Mouse (Mus musculus) frontal cortex, adult (tissue): ENCODE measurements around the gene Pmm1.
"Not testable (repeated sequence)": the region's sequence is repeated elsewhere in the genome, so short reads cannot be mapped to it uniquely, and the experiment has no call there.

ENCODE experiments used
- ATAC-seq: cut with Nextera tagmentation; 2 replicates; pipeline ENCODE4 v1.9.2; 2017; ENCODE audit warnings: mild to moderate bottlenecking, moderate library complexity, mixed read lengths; ENCODE audit not compliant: low TSS enrichment

Gene Pmm1

DNA sequence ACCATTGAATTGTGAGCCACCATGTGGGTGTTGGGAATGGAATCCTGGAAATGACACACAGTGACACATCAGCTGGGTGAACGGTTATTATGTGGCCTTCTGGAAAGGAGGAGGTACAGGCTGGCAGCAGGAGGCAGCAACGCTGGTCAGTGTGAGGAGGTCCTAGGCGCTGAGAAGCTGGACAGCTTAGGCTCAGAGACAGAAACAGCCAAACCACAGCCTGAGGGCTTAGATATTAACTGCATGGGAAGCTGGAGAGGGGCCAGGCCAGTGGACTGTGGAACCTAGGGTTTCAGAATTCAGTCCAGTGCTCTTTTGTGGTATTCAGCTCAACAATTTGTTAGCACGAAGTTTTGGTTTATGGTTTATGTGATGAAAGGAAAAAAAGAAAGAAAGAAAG lies 33.0 kb downstream of the Pmm1 start:
- ATAC-seq: no peak

DNA sequence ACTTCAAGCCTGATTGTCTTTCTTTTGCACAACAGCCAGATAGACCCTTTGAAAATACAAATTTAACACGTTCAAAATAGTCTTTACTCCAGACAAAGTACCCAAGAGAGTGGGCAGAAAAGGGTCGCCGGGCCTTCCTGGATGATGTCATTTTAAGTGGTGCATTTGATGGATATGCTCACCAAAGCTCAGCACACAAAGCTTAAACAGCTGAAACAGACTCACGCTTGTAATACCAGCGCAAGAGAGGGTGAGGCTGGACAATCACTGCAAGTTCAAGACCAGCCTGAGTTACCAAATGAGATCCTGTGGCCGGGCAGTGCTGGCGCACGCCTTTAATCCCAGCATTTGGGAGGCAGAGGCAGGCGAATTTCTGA lies 34.3 kb downstream of the Pmm1 start:
- ATAC-seq: peak; percentile 10

DNA sequence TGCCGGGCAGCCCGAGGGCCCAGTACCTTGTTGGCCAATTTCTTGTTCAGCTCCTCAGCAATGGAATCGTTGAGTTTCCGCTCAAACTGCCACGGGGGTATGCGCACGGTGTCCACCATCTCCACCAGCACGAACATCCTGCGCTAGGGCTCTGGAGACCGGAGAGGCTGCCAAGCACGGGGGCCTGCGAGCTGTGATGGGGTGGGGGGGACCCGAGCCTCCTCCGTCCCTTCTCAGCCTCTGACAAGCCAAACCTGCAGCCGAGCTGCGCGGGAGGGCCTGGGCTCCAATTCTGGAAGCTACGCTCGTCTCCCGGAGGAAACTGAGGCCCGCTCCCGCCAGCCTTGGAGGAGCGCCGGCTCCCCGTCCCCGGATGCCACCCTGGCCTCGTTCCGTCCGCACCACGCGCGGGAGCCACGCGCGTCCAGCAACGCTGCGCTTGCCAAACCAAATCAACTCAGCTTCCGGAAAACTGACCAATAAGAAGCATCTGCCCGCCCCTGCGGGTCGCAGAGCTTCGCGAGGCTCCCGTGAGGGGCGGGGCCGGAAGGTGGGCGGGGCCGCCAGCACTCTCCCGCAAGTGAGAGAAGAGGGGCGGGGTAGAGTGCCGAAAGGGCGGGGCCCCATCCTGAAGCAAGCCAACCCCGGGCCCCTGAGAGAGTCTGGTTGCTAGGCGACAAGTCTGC lies 34.8 kb downstream of the Pmm1 start, which contains the start of gene Polr3h:
Gene Polr3h, minus strand, starts transcription at position 481 of the 686 bp plus-strand sequence.
- ATAC-seq: peak; percentile 88

DNA sequence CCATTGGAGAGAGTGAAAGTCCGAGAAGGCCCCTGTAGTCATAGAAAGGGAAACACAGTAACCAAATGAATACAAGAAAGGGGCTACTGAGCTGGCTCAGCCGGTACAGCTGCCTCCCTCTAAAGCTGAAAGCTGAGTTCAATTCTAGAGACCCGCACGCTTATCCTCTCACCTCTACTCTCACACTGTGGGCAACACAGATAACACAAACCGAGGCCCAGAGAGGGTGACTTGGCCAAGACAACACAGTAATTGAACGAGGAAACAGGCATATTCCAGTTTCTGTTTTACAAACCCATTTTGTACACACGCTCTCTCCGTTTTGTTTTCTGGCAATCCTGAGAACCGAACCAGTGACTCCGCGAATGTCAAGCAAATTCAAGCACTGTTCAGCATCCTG lies 35.8 kb downstream of the Pmm1 start:
- ATAC-seq: no peak

DNA sequence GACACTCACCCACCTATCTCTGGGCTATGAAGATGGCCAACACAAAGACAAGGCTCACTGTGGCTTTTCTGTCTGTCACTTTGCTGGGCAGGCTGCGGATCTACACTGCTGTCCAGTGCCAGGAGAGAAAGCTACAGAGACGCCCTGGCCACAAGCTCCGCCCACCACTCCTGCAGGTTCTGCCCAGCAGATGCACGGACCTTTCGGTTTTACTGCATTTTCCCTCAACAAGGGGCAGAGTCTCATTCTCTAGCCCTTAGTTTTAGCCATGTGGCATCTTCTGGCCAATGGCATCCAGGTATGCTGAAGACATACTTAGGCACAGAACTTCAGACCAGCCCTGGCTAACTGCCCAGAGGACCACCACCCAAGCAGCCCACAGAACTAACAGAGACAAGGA lies 39.5 kb downstream of the Pmm1 start:
- no peak for ATAC-seq

DNA sequence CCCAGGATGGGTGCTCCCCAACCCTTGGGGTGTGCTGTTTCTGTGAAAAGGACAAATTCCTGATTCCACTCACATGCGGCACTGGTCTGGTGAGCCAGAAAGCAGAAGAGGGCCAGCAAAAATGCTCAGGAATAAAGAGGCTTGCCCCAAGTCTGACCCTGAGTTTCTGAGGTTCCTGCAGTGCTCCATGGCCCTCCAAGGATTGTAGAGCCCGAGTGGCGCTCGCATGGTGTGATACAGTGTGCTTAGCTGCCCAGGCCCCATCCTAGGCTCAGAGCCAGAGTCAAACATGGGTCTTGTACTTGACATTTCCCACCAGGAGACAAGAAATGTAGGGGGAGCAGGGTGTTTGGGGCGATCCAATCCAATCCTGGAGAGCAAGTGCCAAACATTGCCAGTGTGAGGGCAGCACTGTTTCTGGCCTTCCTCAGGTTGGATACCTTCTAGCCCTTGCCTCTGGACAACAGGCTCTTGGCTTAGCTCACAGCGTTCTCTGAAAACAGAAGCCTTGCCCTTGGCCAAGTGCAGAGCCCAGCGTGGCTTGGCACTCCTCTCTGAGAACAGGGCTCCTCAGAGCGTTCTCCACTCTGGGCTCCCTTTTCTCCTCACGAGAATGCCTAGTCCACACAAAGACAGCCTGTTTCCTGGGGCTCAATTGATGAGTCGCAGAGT lies 40.0 kb downstream of the Pmm1 start:
- ATAC-seq: 0 out of 2 replicates have a peak, but pooled peaks have one; percentile 8

DNA sequence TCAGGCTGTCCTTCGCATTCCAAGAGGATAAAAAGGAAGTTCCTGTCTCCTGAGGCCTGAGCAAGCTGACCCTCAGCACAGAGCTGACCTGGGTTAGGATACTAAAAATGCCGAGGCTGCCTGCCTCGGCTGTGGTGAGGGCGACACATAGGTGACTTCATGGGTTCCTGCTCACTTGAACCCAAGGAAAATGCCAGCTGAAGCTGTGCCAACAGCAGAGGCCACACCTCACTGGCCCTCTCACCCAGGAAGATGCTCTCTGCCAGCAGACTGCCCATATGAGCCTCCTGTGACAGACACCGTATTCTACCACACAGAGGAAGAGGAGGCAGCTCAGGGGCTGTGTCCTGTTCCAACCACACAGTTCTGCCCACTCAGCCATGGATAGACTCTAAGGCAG lies 41.7 kb downstream of the Pmm1 start:
- ATAC-seq: no peak

DNA sequence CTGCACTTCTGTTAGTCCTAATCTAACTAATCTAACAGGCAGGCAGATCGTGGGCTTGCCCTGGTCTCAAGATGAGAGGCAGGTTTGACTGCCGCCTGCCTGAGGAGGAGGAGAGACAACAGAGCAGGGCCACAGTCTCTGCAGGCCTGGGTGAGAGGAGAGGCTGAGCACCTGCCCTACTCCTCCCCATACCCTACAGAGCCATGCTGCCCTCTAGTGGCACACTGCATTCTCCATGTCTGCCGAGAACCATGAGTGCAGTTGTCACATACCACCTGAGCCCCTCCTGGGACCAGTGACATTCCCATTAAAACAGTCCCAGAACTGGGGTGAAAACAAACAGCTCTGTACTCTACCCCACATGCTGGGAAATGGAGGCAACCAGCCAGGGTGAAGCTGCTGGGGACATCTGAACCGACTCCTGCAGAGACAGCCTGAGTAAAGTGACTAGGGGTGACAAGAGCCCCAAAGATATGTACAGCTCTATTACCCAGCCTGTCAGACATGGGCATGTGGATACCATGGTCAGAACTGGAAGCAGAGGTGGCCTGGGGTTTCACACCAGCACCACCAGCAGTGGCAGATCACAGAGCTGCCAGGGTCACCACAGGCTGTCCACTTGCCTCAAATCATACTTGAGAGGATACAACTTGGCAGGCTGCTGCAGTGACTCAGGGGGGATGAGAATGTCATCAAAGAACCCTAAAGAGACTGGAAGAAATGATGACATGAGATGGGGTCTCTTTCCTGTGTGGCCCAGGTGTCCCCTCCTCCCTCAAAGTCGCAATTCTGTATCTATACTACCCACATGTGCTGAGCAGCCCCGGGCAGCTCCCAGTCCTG lies 42.9 kb downstream of the Pmm1 start:
- peak; percentile 64 for ATAC-seq

DNA sequence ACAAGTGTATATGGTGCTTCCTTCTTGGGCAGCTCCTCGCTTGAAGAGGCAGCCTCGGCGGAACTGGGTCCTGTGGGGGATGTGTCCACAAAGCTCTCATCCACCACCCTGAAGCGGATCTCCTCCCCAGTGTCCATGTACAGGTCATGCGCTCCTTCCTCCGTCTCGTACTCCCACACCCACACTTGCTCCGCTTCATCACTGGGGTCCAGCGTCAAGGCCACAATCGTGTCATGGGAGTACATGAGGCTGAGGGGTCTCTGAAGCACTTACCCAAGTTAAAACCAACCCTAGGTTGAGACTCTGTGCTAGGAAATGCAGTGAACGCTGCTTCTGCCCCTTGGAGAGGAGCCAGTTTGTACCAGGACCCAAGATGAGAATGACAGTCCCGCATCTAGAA lies 43.5 kb downstream of the Pmm1 start:
- ATAC-seq: no peak

DNA sequence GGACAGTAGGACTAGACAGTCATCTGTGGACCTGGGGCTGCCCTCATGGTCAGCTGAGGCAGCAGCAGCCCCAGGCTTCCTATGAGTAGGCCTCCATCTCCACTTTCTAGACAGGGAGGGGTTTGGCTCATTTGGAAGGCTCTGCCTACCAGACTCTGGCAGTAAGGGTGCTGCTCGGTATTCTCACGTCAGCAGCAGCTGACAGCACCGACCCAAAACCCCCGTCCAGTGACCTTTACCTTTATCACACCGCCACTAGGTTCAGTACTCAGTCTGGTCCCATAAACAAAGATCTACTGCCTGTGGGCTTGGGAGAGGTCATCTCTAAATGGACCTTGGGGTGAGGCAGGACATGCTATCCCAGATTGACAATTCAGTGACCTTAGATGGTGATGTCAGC lies 45.1 kb downstream of the Pmm1 start:
- ATAC-seq: no peak

DNA sequence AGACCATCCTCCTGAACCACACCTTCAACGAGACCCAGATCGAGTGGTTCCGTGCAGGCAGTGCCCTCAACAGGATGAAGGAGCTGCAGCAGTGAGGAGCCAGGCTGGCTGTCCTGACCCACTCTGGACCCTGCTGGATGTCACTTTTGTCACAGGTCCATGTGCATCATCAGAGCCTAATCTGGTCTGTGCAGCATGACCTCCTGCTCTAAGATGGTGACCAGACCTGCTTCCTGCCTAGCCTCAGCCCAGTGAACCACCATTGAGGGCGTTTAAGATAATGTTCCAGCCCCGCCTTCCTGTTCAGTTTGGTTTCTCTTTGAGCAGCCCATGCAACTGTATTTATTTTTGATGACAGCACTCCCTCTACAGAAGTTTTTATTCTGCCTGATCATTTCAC lies 46.1 kb downstream of the Pmm1 start:
- ATAC-seq: no peak

DNA sequence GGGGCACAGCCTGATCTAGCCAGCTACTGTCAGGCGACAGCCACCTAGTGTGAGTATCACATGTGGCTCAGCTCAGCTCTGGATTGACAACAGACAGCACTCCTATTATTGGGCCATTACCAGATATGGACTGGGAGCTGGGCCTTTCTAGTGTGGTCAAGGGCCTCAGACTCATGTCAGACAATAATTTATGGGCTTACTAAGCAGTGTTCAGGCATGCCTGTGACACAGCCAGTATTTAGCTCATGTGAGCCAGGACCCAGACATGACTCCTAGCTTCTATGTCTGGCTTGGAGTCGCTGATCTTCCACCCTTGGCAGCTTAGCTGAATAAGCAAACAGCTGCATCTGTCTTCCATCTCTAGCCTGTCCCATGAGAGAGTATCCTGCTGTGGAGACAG lies 48.2 kb downstream of the Pmm1 start:
- ATAC-seq: no peak

DNA sequence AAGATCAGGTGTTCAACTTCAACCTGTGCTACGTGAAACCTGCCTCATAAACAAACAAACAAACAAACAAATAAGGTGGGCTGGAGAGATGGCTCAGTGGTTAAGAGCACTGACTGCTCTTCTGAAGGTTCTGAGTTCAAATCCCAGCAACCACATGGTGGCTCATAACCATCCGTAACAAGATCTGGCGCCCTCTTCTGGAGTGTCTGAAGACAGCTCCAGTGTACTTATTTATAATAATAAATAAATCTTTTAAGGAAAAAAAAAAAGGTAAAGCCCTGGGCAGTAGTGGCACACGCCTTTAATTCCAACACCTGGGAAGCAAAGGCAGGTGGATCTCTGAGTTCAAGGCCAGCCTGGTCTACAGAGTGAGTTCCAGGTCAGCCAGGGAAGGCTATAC lies 52.0 kb downstream of the Pmm1 start:
- ATAC-seq: not testable (repeated sequence)

DNA sequence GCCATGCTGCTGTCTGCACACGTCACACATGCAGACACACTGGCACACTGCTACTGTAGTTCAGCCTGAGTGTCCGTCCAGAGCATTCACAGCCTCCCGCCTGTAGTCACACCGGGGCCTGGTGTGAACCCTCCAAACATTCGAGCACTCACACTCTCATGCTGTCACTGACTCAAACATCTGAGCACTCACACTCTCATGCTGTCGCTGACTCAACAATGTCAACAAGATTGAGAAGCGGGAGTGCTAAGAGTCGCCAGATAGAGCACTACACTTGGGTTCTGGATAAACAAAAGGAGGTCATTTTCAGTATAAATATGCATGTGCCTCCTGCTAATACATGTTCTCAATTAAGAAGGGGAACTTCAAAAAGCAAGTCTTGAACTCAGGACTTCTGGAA lies 52.8 kb downstream of the Pmm1 start:
- no peak for ATAC-seq

DNA sequence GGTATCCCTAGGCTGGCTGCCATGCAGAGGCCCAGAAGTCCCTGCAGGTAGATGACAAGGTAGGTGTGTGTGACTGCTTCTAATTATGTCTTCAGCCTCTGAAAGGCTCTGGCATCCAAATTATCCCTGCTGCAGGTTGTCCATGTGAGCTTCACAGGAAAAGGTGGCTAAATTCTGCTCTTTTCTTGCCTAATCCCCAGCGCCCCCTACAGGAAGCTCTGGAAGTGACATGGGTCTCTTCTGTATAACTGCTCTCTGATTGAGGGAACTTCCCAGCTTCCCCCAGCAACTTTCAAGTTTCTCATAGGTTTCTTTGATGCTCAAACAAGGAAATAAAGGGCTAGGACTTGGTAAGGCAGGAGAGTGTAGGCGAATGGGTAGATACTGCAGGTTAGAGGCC lies 55.8 kb downstream of the Pmm1 start:
- peak; percentile 69 for ATAC-seq
